Mouse (Mus musculus) liver (tissue): ENCODE results near the gene Arl5c.

Experiments
- DNase-seq: peaks from one replicate; pipeline ENCODE4 v3.0.0-alpha.2; 2020; ENCODE audit warnings: mixed read lengths

Gene Arl5c

GRCm38 (mm10) chr11:97995564-97996288 is at the start of gene Arl5c:
Gene Arl5c, minus strand, starts transcription at chr11:97996181.
- peak; percentile 49 for DNase-seq

GRCm38 (mm10) chr11:98045596-98045995 is 49.6 kb upstream of the Arl5c start:
- no peak for DNase-seq

DNA sequence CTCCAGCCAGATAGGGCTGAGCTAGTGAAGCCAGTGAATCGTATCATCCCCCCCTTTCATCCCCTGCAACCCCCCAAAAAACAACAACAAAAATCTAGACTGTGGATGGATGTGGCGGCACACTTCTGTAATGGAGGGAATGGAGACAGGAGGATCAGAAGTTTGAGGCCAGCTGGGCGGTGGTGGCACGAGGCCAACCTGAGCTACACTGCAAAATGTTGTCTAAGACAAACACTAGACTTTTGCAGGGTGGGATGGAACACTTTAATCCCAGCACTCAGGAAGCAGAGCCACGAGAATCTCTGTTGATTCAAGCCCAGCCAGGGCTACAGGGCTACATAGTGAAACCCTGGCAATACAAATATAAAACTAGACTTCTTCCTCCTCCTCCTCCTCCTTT is 48.1 kb upstream of the Arl5c start:
- no peak for DNase-seq

GRCm38 (mm10) chr11:98042741-98043140 is 46.8 kb upstream of the Arl5c start:
- no peak for DNase-seq

- DNase-seq = no peak
Measured at GRCm38 (mm10) chr11:98040975-98041374, 45.0 kb upstream of the Arl5c start.

DNA sequence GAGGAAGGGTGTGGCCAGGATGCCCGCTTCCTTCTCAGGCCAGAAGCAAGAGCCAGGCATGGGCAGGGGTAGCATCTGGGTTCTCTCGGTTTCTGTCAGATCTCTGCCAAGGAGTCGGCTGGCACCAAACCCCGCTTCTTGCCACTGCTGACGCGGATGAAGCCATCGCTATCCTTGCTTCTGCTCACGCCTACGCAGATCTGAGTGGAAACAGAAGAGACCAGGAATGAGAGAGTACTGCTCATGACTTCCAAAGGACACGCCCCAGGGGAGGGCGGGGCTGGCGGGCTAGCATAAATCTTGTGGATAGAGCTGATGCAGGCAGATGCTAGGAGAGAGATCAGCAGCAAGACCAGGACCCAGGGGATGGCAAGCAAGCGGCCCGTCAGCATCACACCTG is 41.9 kb upstream of the Arl5c start:
- no peak for DNase-seq

- DNase-seq = peak; percentile 32
Measured at GRCm38 (mm10) chr11:98035977-98036377, 40.0 kb upstream of the Arl5c start.

DNA sequence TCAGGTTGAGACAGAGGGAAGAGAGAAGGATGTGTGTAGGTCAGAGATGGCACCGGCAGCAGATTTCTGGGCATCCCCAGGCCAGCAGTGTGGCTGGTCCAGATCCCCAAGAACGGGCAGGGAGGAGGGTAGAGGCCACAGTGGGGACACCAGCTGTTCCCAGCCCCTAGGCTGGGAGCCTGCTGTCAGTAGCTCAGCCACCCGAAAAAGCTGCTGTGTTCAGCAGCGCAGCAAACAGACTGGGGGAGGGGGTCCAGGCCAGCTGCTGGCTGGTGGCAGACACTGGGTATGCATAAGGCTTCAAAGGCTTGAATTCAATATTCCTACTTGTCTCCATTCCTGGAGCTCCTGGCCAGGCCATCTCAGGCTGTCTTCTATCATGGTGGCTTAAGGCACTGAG is 38.9 kb upstream of the Arl5c start:
- DNase-seq = no peak

DNA sequence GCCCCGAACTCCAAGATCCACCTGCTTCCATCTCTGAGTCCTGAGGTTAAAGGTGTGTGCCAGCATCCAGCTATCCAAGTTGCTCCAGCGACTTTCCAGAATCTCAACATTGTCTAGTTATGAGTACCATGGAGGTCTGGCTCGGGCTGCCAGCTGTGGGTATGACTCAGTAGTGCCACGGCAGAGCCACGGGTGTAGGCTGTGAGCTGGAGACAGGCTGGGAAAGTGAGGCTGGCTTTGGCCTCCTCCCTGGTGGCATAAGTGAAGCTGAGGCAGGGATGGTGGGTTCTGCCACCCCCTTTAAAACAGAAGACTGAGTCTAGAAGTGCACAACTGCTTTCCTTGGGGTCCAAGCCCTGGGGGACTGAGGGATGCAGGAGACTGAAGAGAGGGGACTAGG is 38.1 kb upstream of the Arl5c start:
- DNase-seq = no peak

DNA sequence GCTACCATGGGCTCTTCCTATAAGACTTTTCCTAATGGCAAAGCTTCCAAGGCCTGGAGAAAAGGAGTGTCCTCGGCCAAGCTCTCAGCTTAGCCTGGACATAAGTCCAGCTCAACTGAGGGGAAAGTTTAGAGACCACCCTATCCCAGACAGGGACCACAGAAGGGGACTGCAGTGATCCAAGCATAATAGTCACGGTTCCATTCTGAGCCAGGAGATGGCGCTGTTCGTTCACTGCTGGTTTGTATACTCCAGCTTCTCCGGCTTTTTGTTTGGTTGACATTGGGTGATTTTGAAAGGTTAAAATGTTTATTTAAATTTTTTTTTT is 35.4 kb upstream of the Arl5c start:
- DNase-seq = peak; percentile 73

GRCm38 (mm10) chr11:98030701-98031442 is 34.9 kb upstream of the Arl5c start:
- no peak for DNase-seq

GRCm38 (mm10) chr11:98027785-98028184 is 31.8 kb upstream of the Arl5c start:
- DNase-seq = no peak

DNA sequence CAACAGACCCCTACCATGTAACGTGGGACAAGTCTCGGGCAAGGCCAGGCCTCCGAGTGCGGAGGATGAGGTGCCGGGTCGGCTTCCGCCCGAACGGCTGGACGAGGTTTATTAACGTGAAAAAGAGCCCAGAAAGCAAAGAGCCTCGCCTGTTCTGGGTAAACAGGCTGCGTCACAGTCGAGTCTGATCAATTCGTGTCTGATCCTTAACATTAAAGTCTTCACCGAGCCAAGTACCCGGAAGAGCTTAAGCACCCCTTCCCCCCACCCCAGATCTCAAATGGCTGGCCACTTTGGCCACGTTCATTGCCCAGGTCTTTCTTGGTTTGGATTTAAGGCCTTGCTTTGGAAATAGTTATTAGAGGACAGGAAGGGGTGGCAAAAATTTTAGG is 31.3 kb upstream of the Arl5c start:
- no peak for DNase-seq

DNA sequence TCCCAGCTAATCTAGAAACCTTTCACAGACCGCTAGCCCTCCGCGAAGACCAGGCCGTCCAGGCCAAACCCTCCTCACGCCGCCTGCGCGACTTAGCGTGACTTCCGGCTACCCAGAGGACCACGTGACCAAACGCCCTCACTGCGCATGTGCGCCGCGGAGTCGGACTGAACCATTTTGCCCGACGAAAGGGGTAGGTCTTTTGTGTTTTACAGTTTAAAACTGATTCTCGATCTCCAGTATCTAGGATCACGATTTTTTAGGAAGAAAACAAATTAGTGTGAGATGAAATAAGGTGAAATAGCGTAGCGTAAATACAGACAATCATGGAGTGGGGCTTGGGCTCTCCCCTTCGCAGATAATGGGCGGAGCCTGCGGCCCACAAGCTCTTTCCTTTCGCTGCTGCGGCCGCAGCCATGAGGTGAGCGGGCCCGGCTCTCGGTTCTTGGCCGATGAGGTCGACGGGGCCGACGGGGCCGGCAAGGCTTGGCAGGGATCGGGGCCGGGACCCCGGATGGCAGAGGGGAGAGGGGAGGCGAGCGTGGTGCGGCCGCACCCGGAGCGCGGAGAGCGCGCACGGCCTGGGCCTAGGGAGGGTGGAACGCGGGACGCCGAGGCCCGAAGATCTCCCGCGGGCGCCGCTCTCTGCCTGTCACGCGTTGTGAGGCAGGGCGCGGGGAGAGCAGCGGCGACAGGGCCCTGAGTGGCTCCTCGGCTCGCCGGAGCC is 30.8 kb upstream of the Arl5c start, which contains the start of gene Rpl19:
Gene Rpl19 (plus strand): TSS at position 141 of the 727 bp plus-strand sequence.
- peak; percentile 93 for DNase-seq

GRCm38 (mm10) chr11:98026248-98026569 is 30.2 kb upstream of the Arl5c start:
- no peak for DNase-seq

DNA sequence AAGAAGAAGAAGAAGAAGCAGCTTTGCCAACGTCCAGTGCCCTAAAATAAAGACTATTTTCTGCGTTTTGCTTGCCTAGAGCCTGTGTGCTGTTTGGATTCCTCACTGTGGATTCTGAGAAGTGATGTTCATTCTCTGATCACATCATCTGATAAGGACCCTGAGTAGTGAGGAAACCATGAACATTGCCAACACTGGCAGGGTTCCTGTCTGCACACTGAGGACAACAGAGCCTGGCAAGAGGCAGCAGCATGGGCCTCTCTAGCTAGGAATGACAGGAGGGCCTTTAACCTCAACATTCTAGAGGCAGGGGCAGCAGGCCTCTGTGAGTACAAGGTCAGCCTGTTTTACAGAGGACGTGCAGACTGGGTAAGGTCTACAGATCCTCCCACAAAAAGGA is 28.5 kb upstream of the Arl5c start:
- DNase-seq = no peak

- DNase-seq = peak; percentile 73
Measured at GRCm38 (mm10) chr11:98022555-98023371, 26.8 kb upstream of the Arl5c start, which contains the start of gene Cacnb1. Gene Cacnb1, minus strand, starts transcription at chr11:98023034.

GRCm38 (mm10) chr11:98022253-98022554 is 26.2 kb upstream of the Arl5c start:
- no peak for DNase-seq

DNA sequence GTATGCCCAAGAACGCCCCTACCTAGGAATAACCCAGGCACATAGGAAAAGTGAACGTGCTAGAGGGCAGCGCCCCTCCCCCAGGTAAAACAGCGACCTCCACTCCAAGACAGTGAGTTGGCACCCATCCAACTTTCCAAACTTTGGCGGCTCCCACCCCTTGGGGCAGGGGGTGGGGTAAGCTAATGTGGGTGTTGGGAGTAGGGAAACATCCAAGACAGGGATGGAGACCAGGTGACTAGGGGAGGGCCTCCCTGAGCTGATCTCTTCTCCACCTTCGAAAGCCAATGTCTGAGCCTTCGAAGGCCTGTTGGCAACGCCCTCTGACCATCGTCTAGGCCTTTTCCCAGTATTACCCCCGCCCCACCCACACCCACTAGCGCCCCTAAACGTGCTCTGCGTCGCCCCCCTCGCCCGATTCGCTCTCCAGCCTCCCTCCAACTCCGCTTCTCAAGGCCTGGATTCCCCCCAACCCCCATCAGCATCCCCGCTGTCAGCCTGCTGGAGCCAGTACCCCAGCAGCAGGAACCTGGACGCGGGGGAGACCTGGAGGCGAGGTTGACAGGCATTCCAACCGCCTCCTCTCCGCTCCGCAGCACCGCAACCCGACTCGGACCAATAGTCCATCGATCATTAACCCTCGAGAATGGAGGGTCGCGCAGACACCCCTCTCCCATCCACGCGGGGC is 25.7 kb upstream of the Arl5c start:
- DNase-seq = peak; percentile 33

DNA sequence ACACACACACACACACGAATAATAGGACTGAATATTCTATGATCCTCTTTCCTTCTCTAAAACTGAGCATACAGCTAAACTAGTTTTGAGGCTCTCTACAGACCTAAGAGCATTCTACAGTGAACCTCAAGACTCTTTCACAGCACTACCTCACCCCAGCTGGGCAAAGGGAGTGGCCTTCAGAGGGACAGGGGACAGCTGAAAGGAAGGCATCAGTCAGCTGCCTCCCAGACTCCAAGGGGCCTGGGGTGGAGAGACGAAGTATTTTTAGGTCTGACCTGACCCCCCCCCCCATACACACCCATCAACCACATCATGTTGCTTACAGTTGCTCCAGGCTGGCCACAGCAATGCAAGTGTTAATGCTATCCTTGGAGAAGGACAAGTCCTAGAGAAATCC is 25.1 kb upstream of the Arl5c start:
- DNase-seq = no peak

GRCm38 (mm10) chr11:98020710-98021109 is 24.7 kb upstream of the Arl5c start:
- no peak for DNase-seq

- DNase-seq = no peak
Measured at GRCm38 (mm10) chr11:98019883-98020610, 24.1 kb upstream of the Arl5c start.
